Mouse (Mus musculus) cerebellum, adult (tissue): Measurements from ENCODE around the gene Hoxa7.

Experiments used
- ATAC-seq: cut with Nextera tagmentation; 2 replicates; pipeline ENCODE4 v1.9.2; 2017; ENCODE audit warnings: mild to moderate bottlenecking, moderate library complexity, mixed read lengths; ENCODE audit not compliant: insufficient number of reproducible peaks, low FRiP score, low TSS enrichment

The Hoxa7 gene

DNA sequence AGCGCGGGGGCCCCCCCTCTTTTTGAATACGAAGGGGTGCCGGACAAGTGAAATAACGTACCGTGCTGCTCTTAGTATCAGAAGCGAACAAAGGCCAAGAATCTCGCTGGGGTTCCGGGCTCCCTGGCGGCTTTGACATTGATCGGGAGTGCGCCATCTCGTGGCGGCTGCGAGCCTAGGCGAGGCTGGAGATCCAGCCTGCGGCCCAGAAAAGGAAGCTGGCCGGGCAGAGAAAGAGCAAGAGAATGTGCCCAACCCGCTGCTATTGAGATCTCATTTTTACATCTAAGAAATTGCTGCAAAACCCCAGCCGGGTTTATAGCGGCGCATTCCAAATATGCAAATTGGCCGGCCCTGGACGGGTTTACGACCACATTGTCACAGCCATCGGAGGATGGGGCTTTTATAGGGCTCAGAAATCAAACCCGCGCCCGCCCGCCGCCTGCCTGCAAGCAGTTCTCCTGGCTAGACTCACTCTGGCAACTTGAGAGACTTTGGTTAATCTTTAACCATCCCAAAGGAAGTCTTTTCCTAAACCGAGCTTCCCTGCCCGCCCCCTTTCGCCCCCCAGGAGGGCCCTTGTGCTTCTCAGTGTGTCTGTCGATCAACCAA lies 18.8 kb upstream of the Hoxa7 start, which contains the start of gene Hoxa10:
Hoxa10 (minus strand) TSS at position 466 of the 612 bp plus-strand sequence.
- ATAC-seq = no peak

DNA sequence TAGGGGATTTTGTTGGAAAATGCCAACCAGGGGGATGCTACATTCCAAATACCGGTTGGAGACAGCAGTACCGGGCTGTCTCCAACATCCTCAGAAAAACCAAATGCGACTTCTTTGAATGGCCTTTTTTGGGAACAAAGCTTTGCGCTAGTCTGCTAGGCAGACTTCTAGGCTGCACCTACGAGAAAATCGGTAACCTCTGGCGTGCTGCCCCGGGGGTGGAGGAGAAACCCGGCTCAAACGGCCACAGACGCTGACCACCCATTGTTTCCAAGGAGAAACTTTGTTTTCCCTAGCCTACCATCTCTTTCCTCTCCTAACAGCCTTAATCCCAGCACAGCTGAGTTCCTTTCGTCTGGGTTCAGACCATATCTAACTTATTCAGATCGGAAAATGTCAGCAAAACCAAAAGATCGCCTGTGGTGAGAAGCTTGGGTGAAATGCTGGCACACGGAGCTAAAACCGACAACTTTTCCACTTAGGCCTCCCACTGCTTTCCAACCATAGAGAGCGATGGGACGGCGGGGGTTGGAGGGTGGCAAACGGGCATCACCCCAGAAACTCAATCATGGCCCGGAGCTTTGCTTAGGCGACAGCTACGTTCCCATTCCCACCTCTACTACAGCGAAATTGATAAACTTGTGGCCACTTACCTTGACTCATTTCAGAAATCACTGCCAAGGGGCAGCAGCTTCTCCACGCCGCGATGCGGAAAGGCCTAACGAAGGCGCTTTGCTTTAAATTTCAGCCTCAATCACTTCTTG lies 18.2 kb upstream of the Hoxa7 start:
- no peak for ATAC-seq

DNA sequence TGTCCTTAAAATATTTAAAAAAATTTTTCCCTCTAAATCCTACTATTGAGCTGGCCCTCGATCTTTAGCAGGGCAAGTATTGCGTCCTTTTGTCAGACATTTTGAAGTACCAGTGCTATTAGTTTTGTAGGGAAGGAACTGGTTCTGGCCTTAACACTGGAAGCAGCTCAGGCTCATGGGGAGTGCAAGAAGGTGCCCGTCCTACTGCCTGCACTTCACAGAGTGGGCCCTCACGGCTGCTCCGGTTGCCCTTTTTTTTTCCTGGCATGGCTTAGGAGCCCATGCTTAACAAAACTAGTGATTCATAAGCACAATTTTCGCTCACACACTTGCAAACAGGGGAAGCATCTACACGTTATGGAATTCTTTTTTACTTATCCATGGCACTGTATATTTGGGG lies 17.3 kb upstream of the Hoxa7 start:
- no peak for ATAC-seq

DNA sequence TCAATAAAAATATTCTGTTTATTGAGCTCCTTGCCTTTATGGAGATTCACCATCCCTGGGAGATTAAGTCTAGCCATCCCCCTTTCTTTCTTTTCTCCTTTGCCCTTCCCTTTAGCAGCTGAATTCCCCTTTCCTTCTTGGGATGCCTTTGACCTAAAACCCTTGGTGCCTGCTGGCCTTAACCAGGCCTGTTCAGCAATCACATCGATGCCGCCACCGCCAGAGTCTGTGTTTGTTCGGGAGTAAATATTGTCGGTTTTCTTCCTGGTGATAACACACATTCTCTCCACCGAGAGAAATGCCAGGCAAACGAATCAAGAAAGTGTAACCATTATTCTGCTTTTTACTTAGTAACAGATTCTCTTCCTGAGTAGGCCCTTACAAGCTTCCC lies 16.5 kb upstream of the Hoxa7 start:
- no peak for ATAC-seq

DNA sequence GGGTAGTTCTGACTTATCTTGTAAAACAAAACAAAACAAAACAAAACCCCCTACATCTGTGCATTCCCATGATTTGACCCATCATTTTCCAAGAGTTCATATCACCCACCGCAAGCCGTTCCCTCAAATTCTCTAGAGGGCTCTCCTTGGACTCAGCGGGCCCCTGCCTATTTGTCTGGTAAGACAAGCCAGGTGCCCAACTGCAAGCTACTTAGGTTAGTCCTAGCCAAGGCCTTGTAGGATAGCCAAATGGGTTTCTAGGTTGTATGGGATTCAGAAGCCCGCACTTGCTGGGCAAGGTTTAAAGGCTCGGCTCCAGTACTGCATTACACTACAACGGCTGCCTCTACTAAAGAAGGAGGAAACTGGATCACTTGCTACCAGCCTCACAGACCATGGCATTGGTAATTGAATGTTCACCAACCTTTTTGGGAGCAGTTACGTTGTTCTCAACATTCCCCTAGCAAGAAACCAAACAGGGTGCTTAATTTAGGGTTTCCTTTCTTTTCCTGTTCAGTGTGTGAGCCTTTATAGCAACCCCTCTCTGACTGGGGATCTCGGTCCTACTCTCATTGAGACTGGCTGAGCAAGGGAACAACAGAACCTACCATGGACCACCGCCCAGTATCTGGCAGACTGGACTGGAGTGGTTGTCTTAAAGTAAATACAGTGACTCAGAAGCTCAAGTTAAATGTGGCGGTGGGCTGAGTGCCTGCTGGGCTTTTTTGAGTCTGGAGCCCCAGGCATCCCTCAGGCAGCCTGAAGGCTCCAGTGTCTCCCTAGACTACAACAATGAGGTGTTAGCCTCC lies 15.9 kb upstream of the Hoxa7 start:
- ATAC-seq = no peak

DNA sequence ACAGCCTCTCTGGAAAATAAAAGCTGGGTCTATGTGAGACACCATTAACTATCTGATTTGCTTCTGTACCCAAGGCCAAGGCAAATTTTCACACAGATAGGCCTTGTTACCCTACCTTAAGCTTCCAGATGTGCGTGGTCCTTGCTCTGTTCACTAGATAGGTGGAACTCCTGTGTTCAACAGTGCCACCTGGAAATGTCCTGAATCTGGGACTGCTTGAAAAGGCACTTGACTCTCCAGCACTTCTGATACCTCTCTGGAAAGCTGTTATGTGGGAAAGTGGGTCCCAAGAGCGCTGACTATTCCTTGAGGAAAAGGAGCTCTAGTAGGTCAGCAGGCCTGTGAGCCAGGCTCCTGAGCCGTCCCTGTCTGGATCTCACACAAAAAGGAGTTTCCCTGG lies 15.2 kb upstream of the Hoxa7 start:
- ATAC-seq = no peak

DNA sequence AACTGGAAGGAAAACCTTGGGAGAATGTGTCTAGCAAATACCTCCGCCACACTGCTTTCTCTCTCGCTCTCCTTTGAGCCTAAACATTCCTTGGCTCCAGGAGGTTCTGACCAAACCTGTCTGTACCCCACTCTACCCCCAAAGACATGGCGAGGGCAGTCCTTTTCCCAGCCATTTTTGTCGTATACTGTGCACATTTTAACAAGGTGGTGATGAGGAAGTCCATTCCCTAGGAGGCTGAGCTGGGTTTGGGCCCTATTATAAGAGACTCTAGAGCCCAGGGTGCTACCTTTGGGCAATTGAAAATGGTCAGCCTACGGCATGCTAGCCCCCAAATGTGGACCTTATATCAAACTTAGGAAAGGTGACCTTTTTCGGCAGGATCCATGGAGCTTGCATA lies 14.2 kb upstream of the Hoxa7 start:
- no peak for ATAC-seq

DNA sequence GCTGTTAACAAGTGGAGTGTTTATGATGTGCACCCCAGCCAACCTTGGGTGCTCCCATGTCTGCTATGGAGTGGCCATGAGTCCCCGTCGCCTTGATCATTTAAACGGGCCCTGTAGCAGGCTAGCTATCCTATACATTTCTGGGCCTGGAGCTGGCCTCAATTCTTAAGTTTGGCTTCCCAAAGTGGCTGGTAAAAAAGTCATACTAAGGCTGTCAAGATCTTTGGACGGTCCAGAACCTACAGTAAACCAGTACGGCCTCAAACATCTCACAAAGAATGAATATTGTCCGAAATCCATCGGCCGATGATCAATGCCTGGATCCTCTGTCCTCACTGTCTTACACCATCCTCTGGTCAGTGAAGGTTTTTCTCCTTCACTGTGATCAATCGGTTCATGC lies 13.6 kb upstream of the Hoxa7 start:
- no peak for ATAC-seq

DNA sequence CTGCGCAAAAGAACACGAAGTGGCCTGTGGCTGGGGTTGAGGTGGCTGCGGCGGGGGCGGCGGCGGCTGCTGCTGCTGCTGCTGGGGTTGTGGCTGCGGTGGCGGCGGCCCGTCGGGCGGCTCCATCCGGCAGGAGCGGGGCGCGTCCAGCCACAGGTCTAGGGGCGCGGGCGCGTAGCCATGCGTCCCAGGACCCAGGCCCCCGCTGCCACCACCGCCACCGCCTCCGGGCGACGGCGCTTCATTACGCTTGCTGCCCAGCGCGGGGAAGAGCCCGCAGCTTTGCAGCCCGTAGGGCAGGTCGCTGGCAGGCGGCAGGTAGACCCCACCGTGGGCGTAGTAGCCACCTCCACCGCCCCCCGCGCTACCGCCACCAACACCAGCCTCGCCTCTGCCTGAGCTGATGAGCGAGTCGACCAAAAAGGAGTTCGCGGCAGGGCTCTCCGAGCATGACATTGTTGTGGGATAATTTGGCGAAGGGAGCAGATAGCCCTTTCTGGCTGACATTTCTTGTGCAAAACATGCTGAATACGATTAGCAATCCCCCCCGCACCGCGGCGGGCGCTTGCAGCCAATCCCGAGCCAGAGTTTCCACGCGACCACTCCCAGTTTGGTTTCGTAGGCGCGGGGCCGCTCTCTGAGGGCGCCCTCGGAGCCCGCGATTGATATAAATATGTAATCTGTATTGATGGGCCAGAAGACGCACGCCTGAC lies 12.9 kb upstream of the Hoxa7 start:
- ATAC-seq = no peak

DNA sequence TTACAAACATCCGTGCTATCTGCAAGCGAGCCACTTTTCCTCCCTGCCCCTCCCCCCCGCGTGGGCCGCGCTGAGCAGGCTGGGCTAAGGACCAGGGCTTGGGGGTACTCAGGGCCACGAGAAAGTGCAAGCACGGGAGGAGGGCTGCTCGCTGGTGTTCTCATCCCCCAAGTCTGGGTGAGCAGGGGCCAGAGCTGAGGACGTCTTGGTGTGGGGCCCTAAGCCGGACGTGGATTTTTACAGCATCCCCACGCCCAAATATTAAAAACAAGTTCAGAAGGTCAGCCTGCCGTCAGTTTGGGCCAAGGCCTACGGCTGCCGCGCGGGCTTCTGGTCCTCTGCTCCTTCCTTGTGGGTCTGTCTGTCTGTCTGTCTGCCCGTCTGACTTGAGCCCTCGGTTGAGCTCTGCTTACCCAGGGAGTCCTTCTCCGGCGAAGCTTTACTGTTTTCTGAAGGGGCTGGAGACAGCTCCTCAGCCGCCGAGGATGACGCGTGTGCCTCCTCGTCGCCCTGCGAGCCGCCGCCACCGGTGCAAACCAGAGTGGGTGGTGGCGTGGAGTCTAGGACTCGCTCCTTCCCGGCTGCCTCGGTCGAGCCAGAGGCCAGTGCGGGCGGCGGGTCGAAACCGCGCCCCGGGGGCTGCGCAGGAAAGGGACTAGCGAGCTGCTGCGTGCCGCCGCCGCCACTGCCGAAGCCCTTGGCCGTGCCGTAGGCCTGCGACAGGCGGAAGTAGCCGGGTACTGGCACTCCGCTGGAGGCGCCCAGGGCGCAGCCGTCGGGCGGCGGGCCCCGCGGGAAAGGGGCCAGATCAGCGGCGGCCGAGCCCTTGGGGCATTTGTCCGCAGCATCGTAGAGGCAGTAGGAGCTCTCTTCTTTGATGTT lies 12.1 kb upstream of the Hoxa7 start:
- ATAC-seq = no peak

DNA sequence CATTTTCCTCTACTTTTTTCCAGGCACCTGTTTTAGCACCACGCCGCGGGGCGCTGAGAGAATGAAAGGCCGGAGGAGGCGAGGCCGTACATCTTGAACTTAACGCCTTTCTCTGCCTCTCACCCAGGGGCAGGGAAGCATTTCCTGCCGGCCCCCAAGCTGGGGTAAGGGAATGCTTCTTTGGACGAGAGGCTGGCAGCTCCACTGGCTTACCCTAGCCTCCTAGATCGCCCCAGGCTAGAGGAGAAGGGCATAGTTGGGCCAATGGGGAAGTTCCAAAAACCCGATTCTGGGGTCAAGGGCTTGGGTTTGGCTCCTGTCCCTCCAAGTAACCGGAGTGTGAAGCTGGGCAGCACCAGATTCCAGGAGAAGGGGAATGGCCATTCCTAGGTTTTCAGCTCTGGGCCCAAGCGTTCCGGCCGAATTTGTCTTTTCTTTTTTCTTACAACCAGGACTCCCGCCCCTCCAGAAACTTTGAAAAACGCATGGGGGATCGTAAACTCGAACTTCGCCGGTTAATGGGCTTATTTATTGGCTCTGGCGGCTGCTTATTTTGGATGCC lies 11.4 kb upstream of the Hoxa7 start:
- ATAC-seq = no peak

DNA sequence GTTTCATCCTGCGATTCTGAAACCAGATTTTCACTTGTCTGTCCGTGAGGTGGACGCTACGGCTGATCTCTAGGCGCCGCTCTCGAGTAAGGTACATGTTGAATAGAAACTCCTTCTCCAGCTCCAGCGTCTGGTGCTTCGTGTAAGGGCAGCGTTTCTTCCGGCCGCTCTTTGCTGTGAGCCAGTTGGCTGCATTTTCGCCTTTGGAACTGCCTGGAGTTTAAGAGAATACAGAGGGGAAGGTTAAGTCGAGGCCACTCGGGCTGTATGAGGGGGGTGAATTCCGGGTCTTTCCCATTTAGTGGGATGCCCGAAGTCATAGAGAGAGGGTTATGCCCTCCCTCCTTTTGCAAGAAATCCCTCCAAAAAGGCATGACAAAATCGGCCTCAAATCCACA lies 10.9 kb upstream of the Hoxa7 start:
- ATAC-seq = no peak

DNA sequence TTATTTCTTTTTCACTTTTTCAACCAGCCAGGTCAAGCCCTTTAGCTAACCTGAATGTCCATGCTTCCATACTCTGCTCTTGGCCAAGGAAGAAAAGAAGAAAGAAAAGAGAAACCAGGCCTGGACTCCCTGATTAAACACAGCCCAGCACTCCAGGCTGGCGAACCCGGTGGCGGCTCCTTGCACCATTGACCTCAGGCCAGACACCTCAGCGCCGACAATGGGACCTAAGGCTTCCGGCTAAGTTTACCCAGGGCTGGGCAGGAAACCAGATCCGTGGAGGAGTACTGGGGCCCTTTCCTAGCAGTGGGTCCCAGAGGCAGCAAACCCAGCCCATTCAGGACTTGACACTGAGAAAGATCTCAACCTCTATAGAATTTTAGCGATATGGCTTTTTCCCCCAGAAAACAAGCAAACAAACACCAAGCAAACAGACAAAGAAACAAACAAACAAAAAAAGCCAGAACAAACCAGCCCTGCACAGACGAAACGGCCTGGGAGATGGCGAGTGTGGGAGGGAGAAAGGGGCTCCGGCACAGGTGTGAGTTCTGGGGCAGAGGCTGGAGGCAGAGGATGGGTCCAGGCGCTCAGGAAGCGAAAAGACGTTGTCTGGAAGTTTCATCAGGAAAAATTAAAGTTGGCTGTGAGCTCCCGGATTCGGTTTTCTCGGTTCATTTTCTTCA lies 10.4 kb upstream of the Hoxa7 start:
- no peak for ATAC-seq

DNA sequence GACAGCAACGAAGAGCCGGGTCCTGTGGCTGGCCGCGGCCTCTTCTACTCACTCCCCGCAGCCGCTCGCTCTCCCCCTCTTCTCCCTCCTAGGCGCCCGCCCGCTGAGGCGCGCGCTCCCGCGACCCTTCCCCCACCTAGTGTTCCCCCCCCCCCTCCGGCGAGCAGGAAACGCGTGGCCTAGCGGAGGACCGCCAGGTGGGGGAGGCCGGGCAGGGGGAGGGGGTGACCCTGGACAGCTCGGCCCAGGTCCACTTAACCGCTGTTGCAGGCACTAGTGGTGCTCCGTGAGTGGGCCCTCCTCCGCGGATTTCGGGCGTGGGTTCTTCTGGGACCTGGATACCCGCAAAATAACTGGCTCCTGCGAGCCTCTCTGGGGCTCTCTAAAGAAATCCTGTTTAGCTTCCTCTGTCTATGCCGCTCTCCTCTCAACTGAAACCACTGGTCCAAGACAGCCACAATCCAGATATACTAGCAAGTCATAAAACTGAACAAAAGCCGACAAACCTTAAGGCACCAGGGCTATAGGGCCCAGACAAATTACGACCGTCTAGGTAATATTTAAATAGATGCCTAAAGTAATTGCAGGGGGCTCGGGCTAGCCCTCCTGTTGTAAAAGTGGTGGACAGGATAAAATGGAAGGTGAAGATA lies 9.0 kb upstream of the Hoxa7 start, which contains the start of gene Hoxa9:
Hoxa9 (minus strand) TSS at position 574 of the 650 bp plus-strand sequence.
- ATAC-seq = no peak

DNA sequence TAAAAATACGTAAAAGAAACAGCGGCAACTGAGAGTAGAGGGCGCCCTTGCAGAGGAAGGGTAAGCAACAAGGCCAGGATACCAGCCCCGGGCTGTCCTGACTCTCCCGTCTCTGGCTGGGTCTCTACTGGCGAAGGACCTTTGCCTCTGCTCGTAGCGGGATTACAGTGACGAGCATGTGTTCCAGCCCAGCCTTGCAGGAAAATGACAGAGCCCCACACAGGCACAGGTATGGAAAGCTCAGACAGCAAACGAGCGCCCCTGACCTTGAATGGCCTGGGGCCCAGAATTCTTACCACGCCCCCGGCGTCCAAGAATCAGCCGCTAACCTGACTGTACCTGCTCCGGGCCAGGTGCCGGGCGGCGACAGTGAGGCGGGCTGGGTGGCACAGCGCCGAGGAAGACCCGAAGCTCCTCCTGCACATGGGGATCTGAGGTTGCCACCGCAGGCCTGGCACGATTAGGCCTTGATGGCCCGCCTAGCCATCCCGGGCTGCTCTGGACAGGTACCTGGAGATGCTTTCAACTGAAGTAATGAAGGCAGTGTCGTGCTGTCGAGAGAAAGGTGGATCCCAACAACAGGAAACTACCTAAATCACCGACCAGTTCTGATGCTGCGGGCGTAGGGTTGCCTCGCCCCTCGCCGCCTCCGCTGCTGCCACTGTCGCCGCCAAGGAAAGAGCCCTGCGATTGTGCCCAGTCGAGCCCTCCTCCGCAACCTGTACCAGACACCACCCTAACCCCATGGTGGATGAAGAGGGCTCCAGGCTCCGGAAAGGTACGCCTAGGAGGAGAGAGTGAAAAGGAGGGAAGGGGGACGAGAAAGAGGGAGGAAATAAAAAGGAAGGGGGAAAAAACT lies 8.1 kb upstream of the Hoxa7 start:
- ATAC-seq = no peak

DNA sequence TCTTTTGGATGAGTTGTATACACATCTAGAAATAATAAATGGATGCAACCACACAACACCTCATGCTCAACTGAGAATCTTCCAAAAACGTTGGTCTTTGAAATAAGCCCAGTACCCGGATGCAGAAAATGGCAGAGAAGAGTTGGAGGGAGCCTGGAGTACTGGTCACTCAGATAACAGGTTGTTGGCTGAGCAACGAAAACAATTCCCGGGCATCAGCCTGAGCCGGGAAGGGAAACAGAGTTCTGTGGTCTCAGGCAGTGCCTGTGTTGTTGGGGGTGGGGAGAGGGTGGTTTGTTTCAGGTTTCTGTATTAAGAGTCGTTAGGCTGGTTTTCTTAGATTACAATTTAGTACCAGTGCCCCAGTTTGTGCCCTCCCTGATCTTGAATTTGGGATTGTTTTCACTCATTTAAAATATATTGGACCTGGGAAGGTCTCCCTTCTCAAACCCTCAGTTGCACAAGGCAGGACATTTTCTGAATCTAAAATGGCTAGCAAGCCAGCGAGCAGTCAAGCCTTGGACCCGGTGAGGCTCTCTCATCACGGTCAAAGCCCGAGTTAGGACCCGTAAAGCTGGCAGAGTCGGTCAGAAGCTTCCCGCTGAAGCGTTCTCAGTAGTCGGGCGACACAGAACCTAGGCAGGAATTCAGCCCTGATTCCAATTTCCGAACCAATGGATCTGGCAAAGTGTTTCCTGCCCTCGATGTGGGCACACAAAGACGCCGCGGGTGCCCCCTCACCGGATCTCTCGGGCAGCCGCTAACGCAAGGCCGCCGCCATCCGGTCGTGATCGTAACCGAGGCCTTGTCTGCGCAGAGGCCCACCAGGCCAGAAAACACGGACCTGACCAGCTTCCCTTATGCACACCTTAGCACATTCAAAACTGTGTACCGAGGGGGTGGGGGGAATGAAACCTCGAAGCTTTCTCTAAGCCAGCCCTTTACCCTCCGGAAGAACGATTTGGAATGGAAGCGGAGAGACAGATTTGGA lies 7.1 kb upstream of the Hoxa7 start:
- no peak for ATAC-seq
